Mouse (Mus musculus): ENCODE results near the gene Mapk10.

GRCm38 (mm10) chr5:103022504-103023172 is 188.5 kb downstream of the Mapk10 start:
- TF ChIP-seq CTCF (IDR thresholded peaks at IDR 0.05; ENCODE audit: low read depth), result no peak
- no peak for TF ChIP-seq EP300 (optimal IDR thresholded peaks at IDR 0.05)

All from stomach, postnatal 0 days (tissue).